14 mouse cellular contexts compared by ENCODE assay signal in genomic region chr9:120948832-120949231, GRCm38 (mm10).
"Had no signal": no experiment of that assay in that cellular context is flagged by ENCODE, and none has a peak within 500 bp of the region (broad histone marks: within the 10 kb centered on the region; RNA-seq: fewer than 3 reads in every experiment).

No protein-coding gene starts in this region.

- H3K27ac ChIP-seq: kidney, embryonic 15.5 days; left cerebral cortex, adult 2 months; liver, embryonic 13.5 days; midbrain, embryonic 12.5 days; midbrain, embryonic 15.5 days had no signal

- H3K4me2 ChIP-seq: kidney, embryonic 15.5 days; liver, embryonic 13.5 days; midbrain, embryonic 12.5 days; midbrain, embryonic 15.5 days had no signal

- DNase-seq: kidney, adult 11 months; kidney, adult 8-10 months; kidney, postnatal 10 days; kidney, postnatal 36 days; layer of hippocampus, postnatal 36 days; liver, embryonic 13.5 days; lung, adult 2 months; lung, postnatal 10 days; lung, postnatal 36 days; thymus, postnatal 25 days had no signal

- H3K27me3 ChIP-seq: kidney, embryonic 15.5 days; liver, embryonic 13.5 days; midbrain, embryonic 12.5 days; midbrain, embryonic 15.5 days had no signal

- ATAC-seq: midbrain, embryonic 15.5 days had no signal

- H3K9ac ChIP-seq: kidney, embryonic 15.5 days; liver, embryonic 13.5 days; midbrain, embryonic 12.5 days; midbrain, embryonic 15.5 days had no signal

- H3K4me3 ChIP-seq: kidney, embryonic 15.5 days; left cerebral cortex, adult 2 months; liver, embryonic 13.5 days; midbrain, embryonic 12.5 days; midbrain, embryonic 15.5 days had no signal

- H3K9me3 ChIP-seq: kidney, embryonic 15.5 days; liver, embryonic 13.5 days; midbrain, embryonic 12.5 days; midbrain, embryonic 15.5 days had no signal
